Mouse (Mus musculus) embryonic facial prominence, embryonic 13.5 days (tissue): Measurements from ENCODE around the gene Als2. TPM values are rescaled to one million over a fixed set of nuclear protein-coding genes. Genes with fewer than 3 reads are reported as not detected.

ENCODE experiments used
- ATAC-seq: fragments of 200-750 bp; cut with Nextera tagmentation; 2 replicates; pipeline ENCODE4 v1.8.0; 2017; ENCODE audit warnings: low read depth; ENCODE audit not compliant: insufficient number of reproducible peaks, insufficient read depth, low FRiP score, low TSS enrichment
- H3K27ac ChIP-seq: fragments of 300-500 bp; sonication (generic); 2 replicates; pipeline ENCODE4 v1.5.1; 2015; ENCODE audit warnings: moderate library complexity, mild to moderate bottlenecking, inconsistent platforms
- H3K27me3 ChIP-seq: fragments of 300-500 bp; sonication (generic); 2 replicates; pipeline ENCODE4 v1.6.1; 2015; ENCODE audit warnings: mild to moderate bottlenecking, inconsistent platforms
- H3K36me3 ChIP-seq: fragments of 300-500 bp; sonication (generic); 2 replicates; pipeline ENCODE4 v1.6.1; 2015; ENCODE audit warnings: mild to moderate bottlenecking, inconsistent platforms
- H3K4me1 ChIP-seq: fragments of 300-500 bp; sonication (generic); 2 replicates; pipeline ENCODE4 v1.6.1; 2015; ENCODE audit warnings: inconsistent platforms
- H3K4me2 ChIP-seq: fragments of 300-500 bp; sonication (generic); 2 replicates; pipeline ENCODE4 v1.6.1; 2015; ENCODE audit warnings: moderate library complexity, mild to moderate bottlenecking, inconsistent platforms
- H3K4me3 ChIP-seq: fragments of 300-500 bp; sonication (generic); 2 replicates; pipeline ENCODE4 v1.5.1; 2015; ENCODE audit warnings: mild to moderate bottlenecking, inconsistent platforms
- H3K9ac ChIP-seq: fragments of 300-500 bp; sonication (generic); 2 replicates; pipeline ENCODE4 v1.6.1; 2015; ENCODE audit warnings: mild to moderate bottlenecking, inconsistent platforms
- H3K9me3 ChIP-seq: fragments of 300-500 bp; sonication (generic); 2 replicates; pipeline ENCODE4 v1.6.1; 2016; ENCODE audit warnings: inconsistent platforms
- WGBS: fragments of 180-500 bp; shearing (Covaris S2); methylation state at CpG from one replicate; pipeline ENCODE4 v1.1.7; 2015; ENCODE audit warnings: mixed read lengths; 5-methylcytosine and 5-hydroxymethylcytosine counted together
- polyA plus RNA-seq: library from polyadenylated mRNA; unstranded; fragments of >200 nt; fragmentation: Nextera tagmentation; extraction: Ambion mirVana; gene quantifications from 2 replicates; pipeline ENCODE4 v1.2.1, GENCODE M21; 2015

The Als2 gene
- polyA plus RNA-seq: 9.4 and 9.7 TPM in 2 replicates

DNA sequence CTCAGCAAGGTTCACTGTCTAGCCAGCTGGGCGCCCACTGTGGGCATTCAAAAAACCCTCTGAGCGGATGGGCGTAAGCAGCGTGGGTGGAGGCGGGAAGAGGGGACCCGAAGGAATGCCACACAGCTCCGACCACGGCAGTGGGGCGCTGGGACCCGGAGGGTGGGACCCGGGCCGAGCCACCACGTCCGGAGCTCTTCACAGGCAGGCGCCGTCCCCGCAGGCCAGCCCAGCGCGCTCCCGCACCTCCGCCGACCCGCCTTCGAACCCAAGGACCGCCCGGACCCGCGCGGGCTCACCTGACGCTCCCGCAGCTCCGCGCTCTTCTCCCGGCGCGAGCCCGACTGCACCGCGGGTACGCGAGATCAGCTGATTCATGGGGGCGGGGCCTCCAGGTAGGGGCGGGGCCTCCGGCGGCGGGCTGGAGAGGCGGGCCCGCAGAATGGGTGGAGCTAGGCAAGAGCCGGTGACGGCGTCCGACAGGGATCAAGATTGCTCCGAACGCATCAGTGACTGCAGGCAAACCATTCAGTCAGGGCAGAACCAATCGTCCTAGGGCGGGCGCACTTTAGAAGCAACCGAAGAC lies at the start of gene Als2:
Als2 (minus strand) TSS at position 376 of the 586 bp plus-strand sequence.
- Histone ChIP-seq H3K4me1 (peaks cover 8% of the 10 kb centered on the region), H3K4me2 (peak within 1 kb of the TSS; percentile 69), H3K4me3 (peak within 1 kb of the TSS; percentile 79), H3K27me3 (no peaks in the 10 kb centered on the region), H3K27ac (peak within 1 kb of the TSS; percentile 76), H3K9ac (peak within 1 kb of the TSS; percentile 88), H3K36me3 (no peaks in the 10 kb centered on the region), H3K9me3 (no peaks in the 10 kb centered on the region; the same call in 1 of the 2 replicates)
- WGBS: under 1% methylated on average over 58 of the region's 58 CpGs
- ATAC-seq: peak; percentile 95

DNA sequence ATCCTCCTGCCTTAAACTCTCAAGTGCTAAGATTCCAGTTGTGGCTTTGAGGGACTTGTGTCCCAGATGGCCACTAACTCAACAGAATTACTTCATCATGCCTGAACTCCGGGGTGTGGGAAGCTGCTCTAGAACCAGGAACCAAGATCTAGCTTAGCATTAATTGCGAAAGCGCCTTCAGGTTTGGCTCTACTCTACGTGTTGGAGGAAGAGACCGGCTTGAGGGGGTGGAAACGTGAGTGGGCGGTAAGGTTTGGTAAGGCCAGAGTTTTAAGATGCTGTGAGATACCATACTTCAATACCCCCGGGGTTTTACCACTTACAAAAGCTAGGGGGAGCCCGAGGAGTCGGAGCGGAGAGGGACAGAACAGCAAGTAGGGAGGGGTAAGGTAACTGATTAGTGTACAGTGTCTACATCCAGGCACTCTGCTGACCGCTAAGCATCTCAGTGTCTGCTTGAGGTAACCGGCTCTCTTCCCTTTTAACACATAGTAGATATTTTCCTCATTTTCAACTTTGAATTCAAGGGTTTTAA lies 49.4 kb upstream of the Als2 start:
- ATAC-seq: no peak
- no peak overlapping the region for H3K4me3 ChIP-seq
- no peaks in the 10 kb centered on the region for H3K36me3 ChIP-seq
- H3K27ac ChIP-seq: no peak overlapping the region
- H3K4me1 ChIP-seq: peaks cover 8% of the 10 kb centered on the region
- H3K9ac ChIP-seq: no peak overlapping the region
- peaks cover 6% of the 10 kb centered on the region; the same call in 1 of the 2 replicates for H3K9me3 ChIP-seq
- H3K4me2 ChIP-seq: no peak overlapping the region
- H3K27me3 ChIP-seq: no peaks in the 10 kb centered on the region
- WGBS: 82% methylated on average over 13 of the region's 13 CpGs

DNA sequence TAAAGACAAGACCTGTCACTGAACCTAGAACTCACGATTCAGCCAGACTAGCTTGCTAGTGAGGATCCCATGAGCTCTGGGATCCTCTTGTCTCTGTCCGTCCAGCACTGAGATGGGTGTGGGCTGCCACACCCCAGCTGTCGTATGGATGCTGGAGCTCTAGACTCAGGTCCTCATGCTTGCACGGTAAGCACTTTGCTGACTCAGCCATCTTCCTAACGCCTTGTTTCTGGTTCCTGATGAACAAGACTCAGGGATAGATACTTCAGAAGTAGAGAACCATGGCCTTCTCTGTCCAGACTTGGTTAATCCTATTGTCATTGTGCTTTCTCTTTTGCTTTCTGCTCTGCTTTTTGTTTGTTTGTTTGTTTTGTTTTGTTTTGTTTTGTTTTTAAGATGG lies 48.8 kb upstream of the Als2 start:
- Histone ChIP-seq H3K9me3 (peaks cover 6% of the 10 kb centered on the region; the same call in 1 of the 2 replicates), H3K27ac (no peak overlapping the region), H3K36me3 (no peaks in the 10 kb centered on the region), H3K9ac (no peak overlapping the region), H3K4me2 (no peak overlapping the region), H3K27me3 (no peaks in the 10 kb centered on the region), H3K4me3 (no peak overlapping the region), H3K4me1 (peaks cover 6% of the 10 kb centered on the region)
- WGBS: 89% methylated on average over 5 of the region's 5 CpGs
- no peak for ATAC-seq

DNA sequence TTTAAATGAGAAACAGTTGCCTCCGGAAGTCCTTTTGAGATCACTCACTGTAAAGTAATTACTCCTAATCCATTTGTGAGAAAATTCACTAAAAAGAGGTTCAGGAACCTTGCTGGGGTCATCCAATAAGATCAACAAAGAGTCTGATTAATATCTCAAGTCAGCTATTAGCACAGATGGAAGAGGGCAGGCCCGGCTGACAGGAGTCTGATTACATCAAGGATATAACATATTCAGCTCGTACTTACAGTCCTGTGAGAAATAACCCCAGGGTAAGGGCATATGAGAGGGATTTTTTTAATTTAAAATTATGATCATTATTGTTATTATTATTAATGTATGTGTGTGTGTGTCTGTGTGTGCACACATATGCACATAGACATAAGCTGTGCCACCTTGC lies 35.2 kb upstream of the Als2 start:
- no peak for ATAC-seq
- H3K9me3 ChIP-seq: no peaks in the 10 kb centered on the region
- no peak overlapping the region for H3K9ac ChIP-seq
- H3K4me2 ChIP-seq: no peak overlapping the region
- H3K36me3 ChIP-seq: no peaks in the 10 kb centered on the region
- 41% methylated on average over 3 of the region's 3 CpGs for WGBS
- H3K4me3 ChIP-seq: no peak overlapping the region
- no peak overlapping the region for H3K27ac ChIP-seq
- H3K27me3 ChIP-seq: no peaks in the 10 kb centered on the region
- H3K4me1 ChIP-seq: peaks cover 32% of the 10 kb centered on the region

DNA sequence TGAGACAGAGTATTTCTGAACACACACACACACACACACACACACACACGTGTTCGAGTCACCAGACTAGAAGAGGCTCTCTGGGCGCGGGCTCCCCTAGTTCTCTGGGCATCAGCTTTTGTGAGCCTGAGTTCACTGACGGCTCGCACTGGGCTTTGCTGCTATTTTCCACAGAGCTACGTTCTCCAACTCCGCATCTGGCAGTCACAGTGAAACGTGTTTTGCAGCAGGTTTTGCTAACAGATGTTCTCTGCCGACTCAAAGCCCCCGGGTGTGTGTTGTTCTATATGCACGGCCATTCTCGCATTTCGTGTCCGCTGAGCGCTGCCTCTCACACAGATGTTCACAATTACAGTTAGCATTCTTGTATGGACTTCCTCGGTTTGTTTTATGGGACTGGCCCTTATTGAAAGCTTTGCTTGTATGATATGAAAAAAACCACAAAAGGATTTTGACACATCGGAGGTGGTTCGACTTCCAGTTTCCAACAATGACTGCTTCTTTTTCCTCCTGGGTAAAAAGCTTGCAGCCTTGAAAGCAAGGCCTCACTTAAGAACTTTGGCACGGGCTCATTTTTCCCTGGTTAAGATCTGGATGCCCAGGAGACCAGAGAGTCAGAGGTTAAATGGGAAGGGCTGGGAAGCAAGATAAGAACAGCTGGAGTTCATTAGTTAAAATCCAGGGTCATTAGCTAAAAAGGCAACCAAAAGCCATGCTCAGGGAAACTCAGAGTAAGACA lies 33.1 kb upstream of the Als2 start:
- Histone ChIP-seq H3K4me2 (peak overlapping the region; percentile 34), H3K4me3 (peak overlapping the region; percentile 18; the same call in 1 of the 2 replicates)

DNA sequence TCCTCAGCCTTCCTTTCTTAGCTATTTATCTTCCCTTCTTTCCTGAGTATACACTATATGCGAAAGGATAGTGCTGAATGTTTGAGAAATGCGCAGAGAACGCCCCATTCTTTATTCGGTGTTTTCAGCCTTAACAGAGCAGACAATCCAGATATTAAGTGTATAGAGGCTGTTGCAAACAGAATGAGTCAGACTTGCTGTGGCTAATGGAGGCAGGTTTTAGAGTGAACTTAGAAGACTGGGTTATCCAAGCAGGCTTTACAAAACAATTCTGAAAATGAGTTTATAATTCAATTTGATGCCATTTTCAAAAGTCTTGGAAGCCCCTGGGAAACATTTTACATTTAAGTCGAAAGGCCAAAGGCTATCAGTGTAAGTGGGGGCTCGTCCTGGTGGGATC lies 32.4 kb upstream of the Als2 start:
- Histone ChIP-seq H3K4me3 (no peak overlapping the region), H3K36me3 (no peaks in the 10 kb centered on the region), H3K27ac (peak overlapping the region; percentile 79), H3K4me2 (peak overlapping the region; percentile 34), H3K9me3 (no peaks in the 10 kb centered on the region), H3K9ac (no peak overlapping the region), H3K4me1 (peaks cover 32% of the 10 kb centered on the region), H3K27me3 (no peaks in the 10 kb centered on the region)
- WGBS: 53% methylated on average over 6 of the region's 6 CpGs
- ATAC-seq: no peak

More for the DNA sequence above, 33.1 kb upstream of the Als2 start:
- H3K4me1 ChIP-seq: peaks cover 32% of the 10 kb centered on the region
- peak overlapping the region; percentile 79 for H3K27ac ChIP-seq
- WGBS: 14% methylated on average over 20 of the region's 20 CpGs
- H3K9me3 ChIP-seq: no peaks in the 10 kb centered on the region
- H3K27me3 ChIP-seq: no peaks in the 10 kb centered on the region
- no peaks in the 10 kb centered on the region for H3K36me3 ChIP-seq
- no peak overlapping the region for H3K9ac ChIP-seq
- ATAC-seq: no peak

DNA sequence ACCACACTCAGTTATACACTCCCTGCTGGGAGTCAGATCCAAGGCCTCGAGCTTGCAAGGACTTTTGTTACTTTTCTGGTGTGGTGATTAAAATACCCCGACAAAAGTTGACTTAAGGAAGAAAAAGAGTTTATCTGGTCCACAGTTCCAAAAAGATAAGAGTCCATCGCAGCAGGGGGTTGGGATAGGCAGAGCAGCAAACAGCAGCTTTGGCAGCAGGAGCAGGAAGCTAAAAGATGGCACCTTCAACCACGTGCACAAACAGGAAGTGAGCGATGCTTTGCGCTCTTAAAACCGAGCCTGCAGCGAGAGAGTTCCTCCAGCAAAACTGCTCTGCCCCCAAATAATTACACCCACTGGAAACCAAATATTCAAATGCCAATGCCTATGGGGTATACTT lies 31.9 kb upstream of the Als2 start:
- Histone ChIP-seq H3K9me3 (no peaks in the 10 kb centered on the region), H3K27ac (peak overlapping the region; percentile 11; the same call in 1 of the 2 replicates), H3K9ac (no peak overlapping the region), H3K4me2 (peak overlapping the region; percentile 3; the same call in 1 of the 2 replicates), H3K36me3 (no peaks in the 10 kb centered on the region), H3K27me3 (no peaks in the 10 kb centered on the region), H3K4me1 (peaks cover 32% of the 10 kb centered on the region), H3K4me3 (no peak overlapping the region)
- 40% methylated on average over 8 of the region's 8 CpGs for WGBS
- no peak for ATAC-seq

DNA sequence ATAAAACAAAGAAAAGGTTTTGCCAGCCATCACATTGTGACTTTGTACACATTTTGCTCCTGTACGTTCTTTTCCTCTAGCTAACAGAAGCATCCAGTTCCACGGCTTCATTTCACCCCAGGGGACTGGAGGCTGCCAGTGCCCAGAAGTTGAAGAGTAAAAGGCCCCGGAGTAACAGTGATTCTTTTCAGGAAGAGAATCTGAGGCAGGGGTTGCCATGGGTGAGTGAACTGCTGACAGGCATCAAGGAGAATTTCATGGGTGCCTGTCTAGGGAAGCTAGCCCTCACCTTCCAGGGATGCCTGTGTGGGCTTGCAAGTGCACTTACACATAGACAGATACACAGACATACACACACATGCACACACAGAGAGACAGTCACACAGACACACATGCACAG lies 20.7 kb upstream of the Als2 start:
- 5% methylated on average over 3 of the region's 3 CpGs for WGBS
- H3K27ac ChIP-seq: no peak overlapping the region

DNA sequence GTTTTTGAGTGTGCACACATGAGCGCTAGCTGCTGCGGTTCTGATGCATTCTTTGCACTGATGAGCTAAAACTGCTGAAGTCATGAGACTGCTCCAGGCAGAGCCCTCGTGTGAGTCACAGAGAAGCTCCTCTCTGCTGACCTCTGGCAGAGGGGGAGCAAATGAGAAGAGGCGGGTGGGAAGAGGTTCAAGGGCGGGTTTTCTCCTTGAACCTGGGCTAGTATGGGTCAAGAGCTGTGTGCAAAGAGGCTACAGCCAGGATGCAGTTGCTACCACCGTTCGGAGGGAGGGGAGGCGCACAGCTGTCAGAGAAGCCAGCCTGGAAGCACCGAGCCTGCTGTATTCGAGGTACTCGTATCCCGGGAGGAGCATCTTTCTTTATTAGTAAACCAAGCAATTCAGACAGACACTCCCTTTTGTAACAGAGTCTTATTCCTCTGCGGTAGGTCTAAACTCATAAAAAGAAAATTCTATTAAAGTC lies 19.8 kb upstream of the Als2 start, which contains the start of gene Cdk15:
Cdk15 (plus strand) TSS at position 156 of the 481 bp plus-strand sequence.
- 0 out of 2 replicates have a peak within 1 kb of the TSS, but pooled peaks have one; percentile 11 for H3K9ac ChIP-seq
- ATAC-seq: 0 out of 2 replicates have a peak, but pooled peaks have one; percentile 56
- H3K4me1 ChIP-seq: peaks cover 24% of the 10 kb centered on the region
- 10% methylated on average over 13 of the region's 13 CpGs for WGBS
- no peaks in the 10 kb centered on the region for H3K9me3 ChIP-seq
- peak within 1 kb of the TSS; percentile 18; the same call in 1 of the 2 replicates for H3K4me3 ChIP-seq
- 0 out of 2 replicates have a peak, but pooled peaks cover 2% of the 10 kb centered on the region for H3K27me3 ChIP-seq
- peak within 1 kb of the TSS; percentile 22; the same call in 1 of the 2 replicates for H3K27ac ChIP-seq
- peak within 1 kb of the TSS; percentile 48 for H3K4me2 ChIP-seq
- H3K36me3 ChIP-seq: no peaks in the 10 kb centered on the region

More for the DNA sequence above, 20.7 kb upstream of the Als2 start:
- no peak overlapping the region for H3K4me3 ChIP-seq
- H3K4me1 ChIP-seq: peaks cover 24% of the 10 kb centered on the region
- no peaks in the 10 kb centered on the region for H3K9me3 ChIP-seq
- H3K27me3 ChIP-seq: 0 out of 2 replicates have a peak, but pooled peaks cover 2% of the 10 kb centered on the region
- no peak for ATAC-seq
- H3K36me3 ChIP-seq: no peaks in the 10 kb centered on the region
- no peak overlapping the region for H3K4me2 ChIP-seq
- H3K9ac ChIP-seq: no peak overlapping the region

DNA sequence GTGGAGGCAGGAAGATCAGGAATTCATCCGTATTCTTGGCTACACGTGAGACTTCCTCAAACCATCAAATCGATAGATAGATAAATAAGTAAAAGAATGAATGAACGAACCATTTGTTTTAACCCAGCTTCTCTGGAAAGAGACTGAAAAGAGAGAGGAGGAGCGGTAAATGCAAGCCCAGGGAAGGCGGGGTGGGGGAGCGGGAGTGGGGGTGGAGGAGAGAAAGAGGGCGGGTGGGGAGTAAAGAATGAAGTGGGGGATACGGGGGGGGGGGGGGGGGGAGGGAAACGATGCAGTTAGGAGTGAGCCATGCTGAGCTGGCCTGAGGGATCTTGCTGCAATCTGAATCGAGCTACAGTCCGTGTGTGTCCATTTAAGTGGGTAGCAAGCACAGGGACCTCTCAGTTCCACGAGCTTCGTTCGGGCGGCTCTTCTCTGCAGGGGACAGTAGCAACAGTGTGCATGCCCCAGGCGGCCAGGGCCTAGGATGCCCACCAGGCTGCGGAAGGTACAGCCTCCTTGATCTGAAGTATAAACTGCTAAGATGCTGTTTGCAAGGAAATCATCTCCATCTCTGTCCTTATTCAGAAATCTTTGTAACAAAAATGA lies 16.4 kb upstream of the Als2 start:
- H3K9me3 ChIP-seq: no peaks in the 10 kb centered on the region
- H3K27ac ChIP-seq: no peak overlapping the region
- H3K9ac ChIP-seq: peak overlapping the region; percentile 51
- no peaks in the 10 kb centered on the region for H3K36me3 ChIP-seq
- no peaks in the 10 kb centered on the region for H3K27me3 ChIP-seq
- peak overlapping the region; percentile 24 for H3K4me3 ChIP-seq
- H3K4me2 ChIP-seq: peak overlapping the region; percentile 57
- peaks cover 24% of the 10 kb centered on the region for H3K4me1 ChIP-seq
- 2% methylated on average over 18 of the region's 18 CpGs for WGBS
- no peak for ATAC-seq

DNA sequence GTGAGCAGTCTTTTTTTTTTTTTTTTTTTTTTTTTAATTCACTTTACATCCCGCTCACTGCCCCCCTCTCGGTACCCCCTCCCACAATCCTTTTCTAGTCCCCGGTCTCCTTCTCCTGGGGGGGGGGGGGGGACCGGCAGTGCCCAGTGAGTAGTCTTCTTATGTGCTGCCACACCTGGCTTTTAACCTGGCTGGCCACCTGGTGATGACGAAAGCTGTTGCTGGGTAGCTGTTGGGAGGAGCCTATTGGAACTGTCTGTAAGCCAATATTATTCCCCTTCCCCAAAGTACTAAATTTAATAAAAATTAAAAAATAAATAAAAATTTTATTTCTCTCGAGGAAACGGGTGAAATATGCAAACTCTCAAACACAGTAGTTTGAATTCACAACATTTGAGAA lies 15.7 kb upstream of the Als2 start:
- Histone ChIP-seq H3K9ac (no peak overlapping the region), H3K36me3 (no peaks in the 10 kb centered on the region), H3K27ac (no peak overlapping the region), H3K9me3 (no peaks in the 10 kb centered on the region), H3K4me3 (peak overlapping the region; percentile 24; the same call in 1 of the 2 replicates), H3K27me3 (no peaks in the 10 kb centered on the region), H3K4me1 (peaks cover 18% of the 10 kb centered on the region), H3K4me2 (peak overlapping the region; percentile 57)
- ATAC-seq: no peak
- WGBS: 6% methylated on average over 4 of the region's 7 CpGs
